Mouse (Mus musculus) midbrain, embryonic 11.5 days (tissue): ENCODE data around the gene Atxn7. TPM values are rescaled to one million over a fixed set of nuclear protein-coding genes. Genes with fewer than 3 reads are reported as not detected.

Experiments
- ATAC-seq: fragments of 200-750 bp; cut with Nextera tagmentation; 2 replicates; pipeline ENCODE4 v1.8.0; 2017; ENCODE audit warnings: moderate TSS enrichment, moderate library complexity; ENCODE audit not compliant: low FRiP score
- DNase-seq: peaks from one replicate; pipeline ENCODE4 v3.0.0; 2015; ENCODE audit warnings: low spot score; ENCODE audit errors: missing footprints
- H3K27ac ChIP-seq: fragments of 300-500 bp; sonication (generic); 2 replicates; pipeline ENCODE4 v1.5.1; 2014; ENCODE audit warnings: low read depth, low read length
- H3K27me3 ChIP-seq: fragments of 300-500 bp; sonication (generic); 2 replicates; pipeline ENCODE4 v1.6.1; 2014; ENCODE audit warnings: mild to moderate bottlenecking, low read length, moderate library complexity, mixed read lengths; ENCODE audit not compliant: control insufficient read depth, insufficient read depth
- H3K36me3 ChIP-seq: fragments of 300-500 bp; sonication (generic); 2 replicates; pipeline ENCODE4 v1.6.1; 2014; ENCODE audit warnings: mild to moderate bottlenecking, low read length, moderate library complexity, mixed read lengths; ENCODE audit not compliant: control insufficient read depth, insufficient read depth
- H3K4me1 ChIP-seq: fragments of 300-500 bp; sonication (generic); 2 replicates; pipeline ENCODE4 v1.6.1; 2014; ENCODE audit warnings: low read length; ENCODE audit not compliant: control insufficient read depth, insufficient read depth
- H3K4me2 ChIP-seq: fragments of 300-500 bp; sonication (generic); 2 replicates; pipeline ENCODE4 v1.6.1; 2014; ENCODE audit warnings: mild to moderate bottlenecking, moderate library complexity
- H3K4me3 ChIP-seq: fragments of 300-500 bp; sonication (generic); 2 replicates; pipeline ENCODE4 v1.5.1; 2014; ENCODE audit warnings: low read depth, low read length
- H3K9ac ChIP-seq: fragments of 300-500 bp; sonication (generic); 2 replicates; pipeline ENCODE4 v1.6.1; 2014; ENCODE audit warnings: low read length
- H3K9me3 ChIP-seq: fragments of 300-500 bp; sonication (generic); 2 replicates; pipeline ENCODE4 v1.6.1; 2016; ENCODE audit warnings: low read length; ENCODE audit not compliant: control insufficient read depth
- WGBS: fragments of 180-500 bp; shearing (Covaris S2); extraction: QIAGEN DNeasy Blood & Tissue Kit; methylation state at CpG from one replicate; pipeline ENCODE4 v1.1.7; 2014; 5-methylcytosine and 5-hydroxymethylcytosine counted together
- polyA plus RNA-seq: library from polyadenylated mRNA; unstranded; fragments of >200 nt; fragmentation: Nextera tagmentation; extraction: Ambion mirVana; gene quantifications from 2 replicates; pipeline ENCODE4 v1.2.1, GENCODE M21; 2014

Gene Atxn7
- polyA plus RNA-seq, 1 experiment from 2014 or later: 5.2 TPM

- H3K4me3 ChIP-seq: no peak overlapping the region
- no peak for DNase-seq
- no peaks in the 10 kb centered on the region for H3K27me3 ChIP-seq
- 77% methylated on average over 6 of the region's 6 CpGs for WGBS
- ATAC-seq: no peak
- no peak overlapping the region for H3K4me2 ChIP-seq
- H3K27ac ChIP-seq: no peak overlapping the region
- no peak overlapping the region for H3K9ac ChIP-seq
- no peaks in the 10 kb centered on the region for H3K36me3 ChIP-seq
- peaks cover 10% of the 10 kb centered on the region for H3K4me1 ChIP-seq
- no peaks in the 10 kb centered on the region for H3K9me3 ChIP-seq
Observed at GRCm38 (mm10) chr14:14009712-14010111, 48.5 kb downstream of the Atxn7 start.

GRCm38 (mm10) chr14:14012383-14013251 lies 51.4 kb downstream of the Atxn7 start:
- H3K27ac ChIP-seq: peak overlapping the region; percentile 98
- under 1% methylated on average over 78 of the region's 116 CpGs for WGBS
- peak overlapping the region; percentile 74 for H3K4me2 ChIP-seq
- peak overlapping the region; percentile 95 for H3K9ac ChIP-seq
- DNase-seq (peak; percentile 97), ATAC-seq (peak; percentile 94)
- H3K27me3 ChIP-seq: no peaks in the 10 kb centered on the region
- peak overlapping the region; percentile 77 for H3K4me3 ChIP-seq
- peaks cover 10% of the 10 kb centered on the region for H3K4me1 ChIP-seq
- H3K36me3 ChIP-seq: no peaks in the 10 kb centered on the region
- no peaks in the 10 kb centered on the region for H3K9me3 ChIP-seq

- under 1% methylated on average over 21 of the region's 27 CpGs for WGBS
- H3K4me3 ChIP-seq: peak overlapping the region; percentile 77
- no peaks in the 10 kb centered on the region for H3K27me3 ChIP-seq
- peak overlapping the region; percentile 74 for H3K4me2 ChIP-seq
- H3K27ac ChIP-seq: peak overlapping the region; percentile 98
- H3K36me3 ChIP-seq: no peaks in the 10 kb centered on the region
- ATAC-seq (peak; percentile 69), DNase-seq (peak; percentile 93)
- H3K9ac ChIP-seq: peak overlapping the region; percentile 95
- H3K4me1 ChIP-seq: peaks cover 10% of the 10 kb centered on the region
- no peaks in the 10 kb centered on the region for H3K9me3 ChIP-seq
Observed at GRCm38 (mm10) chr14:14013252-14013711, 52.0 kb downstream of the Atxn7 start.

- Histone ChIP-seq H3K4me3 (no peak overlapping the region), H3K27ac (no peak overlapping the region), H3K27me3 (no peaks in the 10 kb centered on the region), H3K36me3 (no peaks in the 10 kb centered on the region), H3K9ac (no peak overlapping the region), H3K9me3 (no peaks in the 10 kb centered on the region), H3K4me2 (no peak overlapping the region), H3K4me1 (peaks cover 10% of the 10 kb centered on the region)
- DNase-seq (no peak), ATAC-seq (no peak)
- WGBS: 84% methylated on average over 6 of the region's 6 CpGs
Observed at GRCm38 (mm10) chr14:14014636-14015375, 53.6 kb downstream of the Atxn7 start.

GRCm38 (mm10) chr14:14019155-14019894 lies 58.1 kb downstream of the Atxn7 start:
- H3K4me2 ChIP-seq: no peak overlapping the region
- WGBS: 83% methylated on average over 6 of the region's 6 CpGs
- no peaks in the 10 kb centered on the region for H3K36me3 ChIP-seq
- DNase-seq (no peak), ATAC-seq (0 out of 2 replicates have a peak, but pooled peaks have one; percentile 30)
- no peaks in the 10 kb centered on the region for H3K4me1 ChIP-seq
- no peaks in the 10 kb centered on the region for H3K27me3 ChIP-seq
- no peak overlapping the region for H3K4me3 ChIP-seq
- no peak overlapping the region for H3K9ac ChIP-seq
- no peaks in the 10 kb centered on the region for H3K9me3 ChIP-seq
- H3K27ac ChIP-seq: no peak overlapping the region

GRCm38 (mm10) chr14:14021244-14021643 lies 60.0 kb downstream of the Atxn7 start:
- WGBS: 96% methylated on average over 6 of the region's 6 CpGs
- H3K4me3 ChIP-seq: no peak overlapping the region
- ATAC-seq: no peak

GRCm38 (mm10) chr14:14025870-14026269 lies 64.6 kb downstream of the Atxn7 start:
- Histone ChIP-seq H3K4me1 (no peaks in the 10 kb centered on the region), H3K9me3 (no peaks in the 10 kb centered on the region), H3K27me3 (no peaks in the 10 kb centered on the region), H3K36me3 (no peaks in the 10 kb centered on the region), H3K4me2 (no peak overlapping the region), H3K27ac (no peak overlapping the region), H3K9ac (no peak overlapping the region), H3K4me3 (no peak overlapping the region)
- no peak for ATAC-seq
- 90% methylated on average over 8 of the region's 8 CpGs for WGBS
- no peak for DNase-seq

More at GRCm38 (mm10) chr14:14021244-14021643, 60.0 kb downstream of the Atxn7 start:
- Histone ChIP-seq H3K27me3 (no peaks in the 10 kb centered on the region), H3K9ac (no peak overlapping the region), H3K4me1 (no peaks in the 10 kb centered on the region), H3K9me3 (no peaks in the 10 kb centered on the region), H3K4me2 (no peak overlapping the region), H3K36me3 (no peaks in the 10 kb centered on the region), H3K27ac (no peak overlapping the region)
- no peak for DNase-seq

- WGBS: 79% methylated on average over 2 of the region's 2 CpGs
- DNase-seq (no peak), ATAC-seq (no peak)
- H3K36me3 ChIP-seq: no peaks in the 10 kb centered on the region
- H3K9me3 ChIP-seq: no peaks in the 10 kb centered on the region
- no peak overlapping the region for H3K27ac ChIP-seq
- no peaks in the 10 kb centered on the region for H3K27me3 ChIP-seq
- no peak overlapping the region for H3K9ac ChIP-seq
- no peak overlapping the region for H3K4me3 ChIP-seq
- no peaks in the 10 kb centered on the region for H3K4me1 ChIP-seq
- no peak overlapping the region for H3K4me2 ChIP-seq
Observed at GRCm38 (mm10) chr14:14030621-14031020, 69.4 kb downstream of the Atxn7 start.
